In genomic region chr3:131295513-131296200, GRCm38 (mm10) we compare ENCODE assay signal across 13 mouse cellular contexts. TPM values are rescaled to one million over a fixed set of nuclear protein-coding genes. Genes with fewer than 3 reads are reported as not detected.
A peak's percentile ranks its signal among the peaks of the same experiment; 100 is the strongest.
DNase-seq lines count a peak whose midpoint lies in the region; ATAC-seq and TF ChIP-seq lines count a peak whose summit lies in the region.
"Had no signal": no experiment of that assay in that cellular context is flagged by ENCODE, and none has a peak within 500 bp of the region (broad histone marks: within the 10 kb centered on the region; RNA-seq: fewer than 3 reads in every experiment).

No protein-coding gene starts in this region.

- DNase-seq in adrenal gland, postnatal 10 days, result peak; percentile 48
- no peak for DNase-seq in adrenal gland, adult 18-20 months (ENCODE audit: low spot score in 2 of 2)
- peak; percentile 65 for DNase-seq in CH12.LX (ENCODE audit: extremely low read depth)
- DNase-seq in lung, embryonic 14.5 days, result peak; percentile 79
- DNase-seq in right cerebral cortex, postnatal 14 days, result no peak
- no peak for DNase-seq in frontal cortex, postnatal 10 days (ENCODE audit: low spot score in 2 of 2)
- DNase-seq: cerebellum, postnatal 36 days; right cerebral cortex, adult 18-20 months had no signal

- peak overlapping the region; percentile 90 for H3K27ac ChIP-seq in CH12.LX (ENCODE audit: insufficient read depth, low read depth)
- H3K27ac ChIP-seq in heart, embryonic 16.5 days (ENCODE audit: low read length), result peak overlapping the region; percentile 44; the same call in 1 of the 2 replicates
- H3K27ac ChIP-seq in lung, embryonic 14.5 days (ENCODE audit: low read depth), result peak overlapping the region; percentile 58
- H3K27ac ChIP-seq: hindbrain, embryonic 15.5 days; midbrain, embryonic 15.5 days; neural tube, embryonic 13.5 days had no signal

- in situ Hi-C loops in CH12.LX (cut with MboI; ENCODE audit: low pct_ligation_motif_present, low pct_unique_long_range_greater_than_20kb, low sequenced_read_pairs), result no loop called here

- H3K9ac ChIP-seq in CH12.LX (ENCODE audit: insufficient read depth, low read depth), result no peak overlapping the region
- no peak overlapping the region for H3K9ac ChIP-seq in heart, embryonic 16.5 days (ENCODE audit: low read length)
- no peak overlapping the region for H3K9ac ChIP-seq in lung, embryonic 14.5 days
- H3K9ac ChIP-seq: hindbrain, embryonic 15.5 days; midbrain, embryonic 15.5 days; neural tube, embryonic 13.5 days had no signal

- 36% methylated on average over 12 of the region's 12 CpGs for WGBS in heart, embryonic 16.5 days
- WGBS in lung, embryonic 14.5 days, result 38% methylated on average over 12 of the region's 12 CpGs

- no peaks in the 10 kb centered on the region for H3K36me3 ChIP-seq in CH12.LX (replicated peaks in 1 of 2; ENCODE audit: control insufficient read depth in 1 of 2, insufficient read depth in 1 of 2, low read length in 1 of 2)
- peaks cover 4% of the 10 kb centered on the region; the same call in 1 of the 2 replicates for H3K36me3 ChIP-seq in heart, embryonic 16.5 days (ENCODE audit: control insufficient read depth, insufficient read depth)
- no peaks in the 10 kb centered on the region for H3K36me3 ChIP-seq in lung, embryonic 14.5 days (ENCODE audit: insufficient read depth)
- H3K36me3 ChIP-seq: midbrain, embryonic 15.5 days had no signal

- peak overlapping the region; percentile 2; the same call in 1 of the 2 replicates for H3K4me2 ChIP-seq in CH12.LX (ENCODE audit: insufficient read depth, low read depth, poor library complexity, severe bottlenecking)
- peak overlapping the region; percentile 33 for H3K4me2 ChIP-seq in heart, embryonic 16.5 days (ENCODE audit: low read depth, low read length)
- 0 out of 2 replicates have a peak overlapping the region, but pooled peaks have one; percentile 3 for H3K4me2 ChIP-seq in lung, embryonic 14.5 days
- H3K4me2 ChIP-seq: hindbrain, embryonic 15.5 days; midbrain, embryonic 15.5 days; neural tube, embryonic 13.5 days had no signal

- dilution Hi-C loops in CH12.LX (cut with MboI; ENCODE audit: extremely low pct_ligation_motif_present, extremely low pct_unique_long_range_greater_than_20kb, low sequenced_read_pairs), result no loop called here

- peaks cover 24 to 55% of the 10 kb centered on the region in 2 experiments for H3K4me1 ChIP-seq in CH12.LX (ENCODE audit: control insufficient read depth in 1 of 2, insufficient read depth in 2 of 2)
- H3K4me1 ChIP-seq in heart, embryonic 16.5 days (ENCODE audit: control insufficient read depth, insufficient read depth, low read length), result peaks cover 7% of the 10 kb centered on the region
- H3K4me1 ChIP-seq in lung, embryonic 14.5 days (ENCODE audit: insufficient read depth), result peaks cover 9% of the 10 kb centered on the region; the same call in 1 of the 2 replicates
- H3K4me1 ChIP-seq: hindbrain, embryonic 15.5 days; midbrain, embryonic 15.5 days; neural tube, embryonic 13.5 days had no signal

- no peaks in the 10 kb centered on the region for H3K9me3 ChIP-seq in CH12.LX (replicated peaks; ENCODE audit: low read length)
- 0 out of 2 replicates have a peak, but pooled peaks cover 2% of the 10 kb centered on the region for H3K9me3 ChIP-seq in heart, embryonic 16.5 days (replicated peaks; ENCODE audit: control insufficient read depth, low read length)
- no peaks in the 10 kb centered on the region for H3K9me3 ChIP-seq in lung, embryonic 14.5 days (ENCODE audit: low read depth, low read length)
- H3K9me3 ChIP-seq: hindbrain, embryonic 15.5 days; midbrain, embryonic 15.5 days; neural tube, embryonic 13.5 days had no signal

- no peak for TF ChIP-seq RAD21 in CH12.LX (IDR thresholded peaks at IDR 0.05; ENCODE audit: low read depth, low read length)

- H3K79me2 ChIP-seq in CH12.LX (replicated peaks; ENCODE audit: control insufficient read depth, extremely low read depth, insufficient read depth, poor library complexity, severe bottlenecking), result no peaks in the 10 kb centered on the region

- H3K4me3 ChIP-seq in CH12.LX (replicated peaks in 1 of 3; ENCODE audit: low read depth in 2 of 3, low read length in 2 of 3, poor library complexity in 1 of 3), result peak overlapping the region in 2 of 3 experiments; percentile 13 to 34
- no peak overlapping the region for H3K4me3 ChIP-seq in heart, embryonic 16.5 days (ENCODE audit: low read length)
- H3K4me3 ChIP-seq in lung, embryonic 14.5 days (ENCODE audit: low read depth, low read length), result no peak overlapping the region
- H3K4me3 ChIP-seq: hindbrain, embryonic 15.5 days; midbrain, embryonic 15.5 days; neural tube, embryonic 13.5 days had no signal

- no peak for TF ChIP-seq POLR2A in CH12.LX (IDR thresholded peaks at IDR 0.05; ENCODE audit: low read depth, low read length)

- TF ChIP-seq CTCF in CH12.LX (conservative IDR thresholded peaks at IDR 0.05 in 1 of 2, IDR thresholded peaks at IDR 0.05 in 1 of 2; ENCODE audit: low read depth in 2 of 2, low read length in 2 of 2), result no peak
- TF ChIP-seq CTCF in lung, embryonic 14.5 days (IDR thresholded peaks at IDR 0.05; ENCODE audit: low read depth), result no peak

- no peaks in the 10 kb centered on the region for H3K27me3 ChIP-seq in CH12.LX (replicated peaks)
- no peaks in the 10 kb centered on the region for H3K27me3 ChIP-seq in heart, embryonic 16.5 days (ENCODE audit: control insufficient read depth, insufficient read depth, low read length)
- no peaks in the 10 kb centered on the region for H3K27me3 ChIP-seq in lung, embryonic 14.5 days (ENCODE audit: insufficient read depth, low read length)
- H3K27me3 ChIP-seq: hindbrain, embryonic 15.5 days; midbrain, embryonic 15.5 days; neural tube, embryonic 13.5 days had no signal

- peak; percentile 68 for ATAC-seq in heart, embryonic 16.5 days (replicated peaks; ENCODE audit: extremely low read depth, insufficient read depth, low FRiP score)
- peak; percentile 62; the same call in 1 of the 2 replicates for ATAC-seq in lung, embryonic 14.5 days (ENCODE audit: insufficient read depth)
- ATAC-seq in megakaryocyte-erythroid progenitor cell, adult 5-6 weeks (replicated peaks; ENCODE audit: low FRiP score, low TSS enrichment, poor library complexity, severe bottlenecking), result no peak
- ATAC-seq: midbrain, embryonic 15.5 days had no signal

- TF ChIP-seq EP300 in CH12.LX (IDR thresholded peaks at IDR 0.05; ENCODE audit: low read length), result peak; percentile 62

TF ChIP-seq in CH12.LX, 34 proteins besides CTCF, POLR2A, EP300 and RAD21 (continues in another document):
- TF ChIP-seq POLR2AphosphoS2 (IDR thresholded peaks at IDR 0.05; ENCODE audit: low read depth, low read length) (no peak), BHLHE40 (IDR thresholded peaks at IDR 0.05; ENCODE audit: low read depth, low read length) (peak; percentile 40), SMC3 (IDR thresholded peaks at IDR 0.05; ENCODE audit: low read depth, low read length) (no peak), MXI1 (IDR thresholded peaks at IDR 0.05; ENCODE audit: low read depth, low read length) (no peak), ZNF384 (IDR thresholded peaks at IDR 0.05; ENCODE audit: low read depth, low read length) (no peak), HCFC1 (IDR thresholded peaks at IDR 0.05; ENCODE audit: low read depth, low read length) (no peak), SIN3A (IDR thresholded peaks at IDR 0.05; ENCODE audit: low read length) (no peak), E2F4 (IDR thresholded peaks at IDR 0.05; ENCODE audit: insufficient replicate concordance, low read depth, low read length) (no peak), CHD1 (IDR thresholded peaks at IDR 0.05; ENCODE audit: low read depth, low read length) (no peak), JUND (conservative IDR thresholded peaks at IDR 0.05; ENCODE audit: low read depth, low read length) (no peak), MAFK (IDR thresholded peaks at IDR 0.05; ENCODE audit: insufficient replicate concordance, low read length) (no peak), ETS1 (conservative IDR thresholded peaks at IDR 0.05; ENCODE audit: low read depth, low read length) (peak; percentile 70), MEF2A (IDR thresholded peaks at IDR 0.05; ENCODE audit: borderline replicate concordance, low read depth, low read length) (peak; percentile 5; the same call in 1 of the 2 replicates), GABPA (IDR thresholded peaks at IDR 0.05; ENCODE audit: insufficient replicate concordance, low read depth, low read length) (no peak), ZKSCAN1 (IDR thresholded peaks at IDR 0.05; ENCODE audit: borderline replicate concordance, low read depth, low read length) (no peak), PAX5 (IDR thresholded peaks at IDR 0.05; ENCODE audit: low read length) (no peak), MYC (IDR thresholded peaks at IDR 0.05; ENCODE audit: low read depth, low read length) (no peak), ZC3H11A (IDR thresholded peaks at IDR 0.05; ENCODE audit: low read depth, low read length) (no peak), JUN (IDR thresholded peaks at IDR 0.05; ENCODE audit: insufficient read depth, low read depth, low read length) (no peak), TBP (conservative IDR thresholded peaks at IDR 0.05; ENCODE audit: low read depth, low read length) (no peak), RCOR1 (conservative IDR thresholded peaks at IDR 0.05; ENCODE audit: low read depth, low read length) (no peak), ZMIZ1 (IDR thresholded peaks at IDR 0.05; ENCODE audit: low read depth, low read length) (no peak)

RNA-seq across cellular contexts. Expression of gene Cyp2u1, which starts 7.4 kb away (rescaled TPM):
- total RNA-seq in adrenal gland, postnatal 10 days (2021), result 10 to 100 TPM; 15.7 to 23.9 TPM
- total RNA-seq in adrenal gland, adult 18-20 months (2021), result 10 to 100 TPM; 13.5 to 28.2 TPM
- total RNA-seq in CH12.LX (2012; rRNA removed), result 1.3 and 2.0 TPM in 2 replicates
- 0.50 and 0.60 TPM in 2 replicates for total RNA-seq in CH12.LX (2014; rRNA removed)
- 0.52 and 0.54 TPM in 2 replicates for polyA plus RNA-seq in CH12.LX (2012; ENCODE audit: insufficient read length, low read depth)
- 14.0 and 15.8 TPM in 2 replicates for polyA plus RNA-seq in heart, embryonic 16.5 days (2015; fragmentation: Nextera tagmentation; extraction: Ambion mirVana)
- polyA plus RNA-seq in lung, embryonic 14.5 days (2014; fragmentation: Nextera tagmentation; extraction: Ambion mirVana), result 1.9 TPM in 2 replicates
- total RNA-seq in megakaryocyte-erythroid progenitor cell, adult 5-6 weeks (2014; fragmentation: Nextera tagmentation), result 1.1 TPM in 1 of 2 replicates, not detected in the other
- total RNA-seq in megakaryocyte-erythroid progenitor cell, adult 5-6 weeks (2017), result 0.11 and 0.33 TPM in 2 replicates

RNA-seq across cellular contexts. Expression of gene Hadh, which starts 23.8 kb away (rescaled TPM):
- total RNA-seq in adrenal gland, postnatal 10 days (2021), result 1,000 to 10,000 TPM; 1,015 to 1,070 TPM
- total RNA-seq in adrenal gland, adult 18-20 months (2021), result 100 to 1,000 TPM; 469 to 611 TPM
- 46.9 and 49.5 TPM in 2 replicates for total RNA-seq in CH12.LX (2012; rRNA removed)
- total RNA-seq in CH12.LX (2014; rRNA removed), result 41.0 and 42.3 TPM in 2 replicates
- 65.2 and 73.4 TPM in 2 replicates for polyA plus RNA-seq in CH12.LX (2012; ENCODE audit: insufficient read length, low read depth)
- polyA plus RNA-seq in heart, embryonic 16.5 days (2015; fragmentation: Nextera tagmentation; extraction: Ambion mirVana), result 193 and 199 TPM in 2 replicates
- 113 and 115 TPM in 2 replicates for polyA plus RNA-seq in lung, embryonic 14.5 days (2014; fragmentation: Nextera tagmentation; extraction: Ambion mirVana)
- total RNA-seq in megakaryocyte-erythroid progenitor cell, adult 5-6 weeks (2014; fragmentation: Nextera tagmentation), result 28.2 and 31.9 TPM in 2 replicates
- 44.7 and 49.6 TPM in 2 replicates for total RNA-seq in megakaryocyte-erythroid progenitor cell, adult 5-6 weeks (2017)

Comparison
In these comparisons a context has a peak if more than half of its experiments do, and no peak if none do; other contexts are left out.
1. DNase-seq: peak in adrenal gland, postnatal 10 days (single experiment), CH12.LX (single experiment) and lung, embryonic 14.5 days (single experiment); none in adrenal gland, adult 18-20 months (0 of 2), right cerebral cortex, postnatal 14 days (single experiment) and frontal cortex, postnatal 10 days (0 of 2).
2. H3K4me3 ChIP-seq: peak in CH12.LX (2 of 3); none in heart, embryonic 16.5 days (single experiment) and lung, embryonic 14.5 days (single experiment).
3. RNA of gene Cyp2u1, which starts 7.4 kb away (total RNA-seq): 13.5 to 28.2 TPM in adrenal gland, adult 18-20 months and 15.7 to 23.9 TPM in adrenal gland, postnatal 10 days; 0.50 to 2.0 TPM in CH12.LX and 0.11 to 1.1 TPM in megakaryocyte-erythroid progenitor cell, adult 5-6 weeks; every median in the first group is over 4 times any median in the second.
4. RNA of gene Hadh, which starts 23.8 kb away (total RNA-seq): 1,015 to 1,070 TPM in adrenal gland, postnatal 10 days and 469 to 611 TPM in adrenal gland, adult 18-20 months; 41.0 to 49.5 TPM in CH12.LX and 28.2 to 49.6 TPM in megakaryocyte-erythroid progenitor cell, adult 5-6 weeks; every median in the first group is over 4 times any median in the second.
5. Peak in every context shown above with its lines, with median percentiles within 50 percentile points of each other: H3K27ac ChIP-seq and H3K4me2 ChIP-seq.